Comparison of ENCODE assay signal across 25 mouse cellular contexts in genomic region chr10:115391076-115391475, GRCm38 (mm10).
"Had no signal": no experiment of that assay in that cellular context is flagged by ENCODE, and none has a peak within 500 bp of the region (broad histone marks: within the 10 kb centered on the region; RNA-seq: fewer than 3 reads in every experiment).

No protein-coding gene starts in this region.

- DNase-seq: gastrocnemius, postnatal 14 days; gastrocnemius, postnatal 36 days; heart, adult 11 months; heart, adult 2 months; heart, postnatal 14 days; heart, postnatal 36 days; kidney, adult 11 months; kidney, adult 2 months; kidney, adult 9 months; kidney, postnatal 14 days; kidney, postnatal 36 days; layer of hippocampus, adult 9-11 months; layer of hippocampus, postnatal 36 days; left cerebral cortex, postnatal 4 days had no signal

- H3K9ac ChIP-seq: heart, embryonic 13.5 days; heart, embryonic 15.5 days; hindbrain, embryonic 13.5 days; hindbrain, embryonic 15.5 days; kidney, embryonic 15.5 days; limb, embryonic 13.5 days; limb, embryonic 15.5 days had no signal

- H3K9me3 ChIP-seq: heart, embryonic 13.5 days; heart, embryonic 15.5 days; hindbrain, embryonic 13.5 days; hindbrain, embryonic 15.5 days; kidney, embryonic 15.5 days; limb, embryonic 13.5 days; limb, embryonic 15.5 days had no signal

- H3K4me2 ChIP-seq: heart, embryonic 11.5 days; heart, embryonic 13.5 days; heart, embryonic 15.5 days; hindbrain, embryonic 13.5 days; hindbrain, embryonic 15.5 days; kidney, embryonic 15.5 days; limb, embryonic 13.5 days; limb, embryonic 15.5 days had no signal

- ATAC-seq: hindbrain, postnatal 0 days; intestine, embryonic 16.5 days had no signal

- H3K27me3 ChIP-seq: heart, embryonic 13.5 days; heart, embryonic 15.5 days; hindbrain, embryonic 13.5 days; hindbrain, embryonic 15.5 days; kidney, embryonic 15.5 days; limb, embryonic 13.5 days; limb, embryonic 15.5 days had no signal

- H3K4me3 ChIP-seq: heart, adult 2 months; heart, embryonic 13.5 days; heart, embryonic 15.5 days; hindbrain, embryonic 13.5 days; hindbrain, embryonic 15.5 days; kidney, embryonic 15.5 days; limb, embryonic 13.5 days; limb, embryonic 15.5 days had no signal

- H3K27ac ChIP-seq: heart, adult 2 months; heart, embryonic 13.5 days; heart, embryonic 15.5 days; hindbrain, embryonic 13.5 days; hindbrain, embryonic 15.5 days; hindbrain, postnatal 0 days; kidney, embryonic 15.5 days; kidney, postnatal 0 days; limb, embryonic 13.5 days; limb, embryonic 15.5 days had no signal
